Mouse (Mus musculus) spleen, adult 18-20 months (tissue): ENCODE results near the gene Pnpo.

Source experiments
- DNase-seq, 2 experiments: peaks; one replicate each; pipeline ENCODE4 v3.0.0; 2022; ENCODE audit warnings: mixed read lengths in 2 of 2

Pnpo gene

DNA sequence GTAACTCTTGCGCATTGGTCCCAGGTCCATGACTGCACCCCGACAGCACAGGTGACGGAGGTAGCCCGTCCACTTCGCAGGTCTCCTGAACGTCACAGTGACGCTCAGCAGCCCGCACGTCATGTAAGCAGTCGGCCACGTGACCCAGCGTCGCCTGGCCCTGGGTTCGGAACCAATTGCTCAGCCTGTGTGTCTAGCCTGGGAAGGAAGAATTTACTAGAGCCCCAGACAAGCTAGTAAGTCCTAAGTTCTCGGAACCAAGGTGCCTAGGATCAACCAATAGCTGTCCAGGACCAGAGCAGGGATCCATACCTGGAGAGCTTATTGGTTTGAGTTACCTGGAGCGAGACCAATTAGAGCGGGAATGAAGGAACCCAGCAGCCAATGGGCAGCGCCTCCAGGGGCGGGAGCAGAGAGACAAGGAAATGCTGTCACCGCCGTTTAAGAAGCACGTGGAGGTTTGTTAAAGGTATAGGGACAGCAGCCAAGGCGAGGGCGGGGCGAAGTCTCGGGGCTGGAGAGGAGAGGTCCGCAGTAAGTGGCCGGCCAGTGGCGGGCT, at the start of gene Pnpo:
Gene Pnpo, minus strand, starts transcription at position 241 of the 559 bp plus-strand sequence.
- DNase-seq = peak; percentile 78 to 81

GRCm38 (mm10) chr11:96992722-96993311, 49.0 kb upstream of the Pnpo start:
- no peak for DNase-seq

- no peak for DNase-seq
Measured at GRCm38 (mm10) chr11:96991501-96991900, 47.7 kb upstream of the Pnpo start.

DNA sequence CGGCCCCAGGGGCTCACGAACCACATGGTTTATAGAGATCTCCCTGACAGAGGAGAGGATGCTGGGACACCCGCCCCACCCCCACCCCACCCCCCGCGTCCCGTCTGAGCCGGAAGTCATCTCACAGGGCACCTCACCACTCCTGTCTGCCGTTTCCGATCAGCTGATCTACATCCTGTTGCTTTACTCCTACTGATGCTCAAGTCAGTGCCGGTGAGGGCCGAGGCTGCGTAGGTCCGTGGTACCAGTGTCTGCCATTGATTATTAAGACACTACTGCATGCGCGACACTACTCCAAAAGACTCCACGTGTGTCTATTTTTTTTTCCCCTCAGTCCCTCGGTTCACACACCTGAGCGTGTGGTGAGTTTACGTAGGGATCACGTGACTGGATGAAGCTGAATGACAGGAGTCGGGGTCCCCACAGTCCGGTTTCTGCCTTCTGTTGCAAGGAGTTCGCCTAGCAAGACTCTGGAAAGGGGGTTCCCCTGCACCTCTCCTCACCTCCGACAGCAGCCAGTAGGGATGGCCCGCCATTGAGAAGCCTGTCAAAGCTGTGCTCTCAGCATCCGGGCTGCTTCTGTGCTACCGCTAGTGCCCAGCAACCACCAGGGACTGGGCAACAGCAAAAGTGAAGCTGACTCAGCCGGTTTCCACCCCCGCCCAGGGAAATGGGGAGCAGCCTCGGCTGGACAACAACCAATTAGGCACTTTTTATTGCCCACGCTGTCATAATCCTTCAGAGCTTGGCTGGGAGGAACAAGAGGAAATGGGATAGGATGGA, 44.3 kb upstream of the Pnpo start:
- DNase-seq = peak; percentile 48 to 52

- no peak for DNase-seq
Measured at GRCm38 (mm10) chr11:96986463-96986862, 42.7 kb upstream of the Pnpo start.

- no peak for DNase-seq
Measured at GRCm38 (mm10) chr11:96984903-96985302, 41.1 kb upstream of the Pnpo start.

- DNase-seq = no peak
Measured at GRCm38 (mm10) chr11:96982859-96983258, 39.1 kb upstream of the Pnpo start, which contains the start of gene Sp2. Gene Sp2, minus strand, starts transcription at chr11:96982959.

DNA sequence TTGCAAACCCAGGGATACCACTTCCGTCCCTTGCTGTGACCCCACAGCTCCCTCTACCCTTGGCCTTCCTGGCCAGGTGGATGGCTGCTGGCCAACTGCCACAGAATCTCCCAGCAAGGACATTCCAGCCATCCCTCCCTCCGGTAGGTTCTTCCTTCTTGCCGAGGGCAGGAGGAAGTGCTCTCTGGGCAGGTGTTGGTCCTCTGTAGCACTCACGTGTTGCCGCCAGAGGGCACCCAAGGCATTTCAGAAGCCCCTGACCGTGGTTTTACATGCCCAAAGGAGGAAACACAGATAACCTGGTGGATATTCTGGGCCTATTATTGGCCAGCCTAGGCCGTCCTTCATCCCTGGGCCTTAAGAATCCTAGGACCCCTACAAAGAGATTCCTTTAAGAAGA, 38.6 kb upstream of the Pnpo start:
- DNase-seq = peak; percentile 72 to 83

DNA sequence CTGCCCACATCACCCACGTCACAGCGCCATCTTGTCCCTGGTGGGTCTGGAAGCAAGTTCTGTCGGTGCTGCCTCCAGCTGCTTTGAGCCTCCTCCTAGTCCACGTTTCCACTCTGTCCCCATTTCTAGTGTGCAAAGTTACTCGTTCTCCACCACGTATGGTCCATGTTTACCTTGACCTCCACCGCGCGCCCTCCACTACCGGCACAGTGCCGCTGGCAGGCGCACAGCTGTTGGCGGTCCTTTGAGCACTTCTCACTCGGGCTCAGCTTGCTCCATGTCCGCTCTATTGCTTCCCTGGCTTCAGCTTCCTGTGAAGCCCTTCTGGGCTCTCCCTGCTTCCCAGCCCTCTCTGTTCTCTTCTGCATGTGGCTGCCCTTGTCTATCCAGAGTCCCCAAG, 37.7 kb upstream of the Pnpo start:
- DNase-seq = no peak

DNA sequence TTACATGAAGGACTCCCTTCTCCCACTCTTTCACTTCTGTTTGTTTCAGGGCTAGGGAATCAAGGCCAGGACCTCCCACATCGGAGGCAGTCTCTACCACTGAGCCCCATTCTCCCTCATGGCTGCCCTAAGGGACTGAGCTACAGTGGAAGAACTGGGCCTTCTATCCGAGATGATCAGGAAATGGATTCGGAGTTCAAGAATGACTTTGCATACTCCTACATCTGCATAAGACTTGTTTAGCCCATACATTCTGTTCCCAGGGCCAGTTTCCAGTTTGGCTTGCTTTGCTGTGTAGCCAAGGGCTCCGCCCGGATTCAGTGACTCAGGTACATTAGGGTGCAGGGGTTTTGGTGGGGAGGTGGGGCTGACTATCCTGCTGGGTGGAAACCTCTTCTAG, 36.2 kb upstream of the Pnpo start:
- DNase-seq = no peak

- no peak for DNase-seq
Measured at GRCm38 (mm10) chr11:96979329-96979728, 35.5 kb upstream of the Pnpo start.

- no peak for DNase-seq
Measured at GRCm38 (mm10) chr11:96978401-96979246, 34.8 kb upstream of the Pnpo start.

- DNase-seq = peak; percentile 94 to 97
Measured at GRCm38 (mm10) chr11:96977606-96978400, 34.0 kb upstream of the Pnpo start.

- peak in 1 of 2 experiments; percentile 89 for DNase-seq
Measured at GRCm38 (mm10) chr11:96976911-96977591, 33.3 kb upstream of the Pnpo start.

DNA sequence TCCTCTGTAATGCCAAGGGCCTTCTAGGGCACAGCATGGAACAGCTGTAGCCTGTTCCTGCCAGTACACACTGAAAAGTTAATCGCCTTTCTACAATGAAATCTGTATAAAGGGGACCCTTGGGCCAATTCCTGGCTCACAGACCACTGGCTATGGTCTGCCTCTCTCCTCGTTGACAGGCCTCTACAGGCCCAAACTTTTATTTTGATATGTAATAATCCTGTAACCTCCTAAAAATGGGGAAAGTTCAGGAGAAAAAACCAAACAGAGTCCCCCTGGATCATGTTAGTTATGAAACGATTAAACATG, 32.5 kb upstream of the Pnpo start:
- no peak for DNase-seq

GRCm38 (mm10) chr11:96975511-96976378, 32.0 kb upstream of the Pnpo start:
- no peak for DNase-seq

DNA sequence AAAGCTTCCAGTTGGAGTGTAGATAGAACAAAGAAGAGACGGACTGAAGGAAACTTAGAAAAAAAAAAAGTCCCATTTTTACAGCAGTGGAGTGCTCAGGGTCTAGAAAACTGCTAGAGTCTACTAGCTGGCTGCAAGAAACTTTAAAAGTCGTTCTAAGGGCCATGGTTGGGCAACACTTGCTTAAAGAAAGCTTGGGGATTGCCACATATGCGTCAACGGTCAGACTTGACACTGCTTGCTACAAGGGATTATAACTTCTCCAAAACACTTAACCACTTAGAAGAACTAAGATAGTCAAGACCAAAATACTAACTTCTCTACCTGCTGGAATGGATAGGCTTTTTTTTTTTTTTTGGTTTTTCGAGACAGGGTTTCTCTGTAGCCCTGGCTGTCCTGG, 31.0 kb upstream of the Pnpo start:
- DNase-seq = no peak

GRCm38 (mm10) chr11:96973426-96973964, 29.7 kb upstream of the Pnpo start:
- no peak for DNase-seq

DNA sequence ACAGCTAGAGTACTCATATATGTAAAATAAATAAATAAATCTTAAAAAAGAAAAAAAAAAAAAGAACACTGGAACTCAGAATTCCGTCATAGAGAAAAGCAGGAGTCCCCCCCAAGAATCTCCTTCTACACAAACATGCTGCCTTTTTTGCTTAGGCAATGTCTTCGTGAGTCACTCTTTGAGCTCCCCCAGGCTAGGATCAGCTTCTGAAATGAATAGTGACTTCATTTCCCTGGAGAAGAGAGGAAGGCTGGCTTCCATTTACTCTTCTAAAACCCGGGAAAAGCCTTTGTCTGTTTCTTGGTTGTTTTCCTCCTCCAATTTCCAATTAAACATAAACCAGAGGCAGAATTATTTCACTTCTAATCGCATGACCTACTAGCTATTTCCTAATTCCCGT, 29.1 kb upstream of the Pnpo start:
- DNase-seq = no peak

DNA sequence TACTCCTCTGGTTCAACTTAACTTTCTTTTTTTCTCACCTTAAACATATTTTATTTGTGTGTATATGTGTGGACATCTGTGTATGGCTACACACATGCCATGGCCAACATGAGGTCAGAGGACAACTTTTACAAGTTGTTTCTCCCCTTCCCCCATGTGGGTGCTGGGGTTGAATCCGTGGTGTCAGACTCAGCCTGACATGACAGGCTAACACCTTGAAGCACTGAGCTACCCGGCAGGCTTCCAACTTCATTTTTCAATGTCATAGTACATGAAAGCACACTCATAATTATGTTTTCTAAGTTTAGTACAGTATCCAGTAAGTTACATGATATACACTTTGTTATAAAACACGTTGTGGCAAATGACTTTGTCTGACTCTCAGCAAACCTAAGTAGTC, 26.6 kb upstream of the Pnpo start:
- DNase-seq = no peak

GRCm38 (mm10) chr11:96969746-96970145, 26.0 kb upstream of the Pnpo start:
- no peak for DNase-seq
